Mouse (Mus musculus): ENCODE results near the gene Mfrp. TPM values are rescaled to one million over a fixed set of nuclear protein-coding genes. Genes with fewer than 3 reads are reported as not detected.
A peak's percentile ranks its signal among the peaks of the same experiment; 100 is the strongest.
"Not testable (repeated sequence)": the region's sequence is repeated elsewhere in the genome, so short reads cannot be mapped to it uniquely, and the experiment has no call there.

Gene Mfrp
- total RNA-seq, 4 experiments from 2014 or later = 0.33 to 1.4 (median 0.95) TPM

GRCm38 (mm10) chr9:44104881-44105280 is 3.4 kb downstream of the Mfrp start:
- DNase-seq (ENCODE audit: low spot score in 2 of 2) = no peak

- no peak for DNase-seq (ENCODE audit: low spot score in 2 of 2)
Measured at GRCm38 (mm10) chr9:44105781-44106180, 4.3 kb downstream of the Mfrp start.

- DNase-seq (ENCODE audit: low spot score in 2 of 2) = no peak
Measured at GRCm38 (mm10) chr9:44106182-44106581, 4.7 kb downstream of the Mfrp start.

GRCm38 (mm10) chr9:44106596-44106995 is 5.1 kb downstream of the Mfrp start:
- DNase-seq (ENCODE audit: low spot score in 2 of 2) = no peak

GRCm38 (mm10) chr9:44107110-44107509 is 5.6 kb downstream of the Mfrp start, which contains the start of gene C1qtnf5:
Gene C1qtnf5 (plus strand): TSS chr9:44107245.
- peak; percentile 64 to 81 for DNase-seq (ENCODE audit: low spot score in 2 of 2)

- DNase-seq (ENCODE audit: low spot score in 2 of 2) = peak in 1 of 2 experiments; percentile 29
Measured at GRCm38 (mm10) chr9:44107557-44108179, 6.1 kb downstream of the Mfrp start.

- DNase-seq (ENCODE audit: low spot score in 2 of 2) = peak in 1 of 2 experiments; percentile 10
Measured at GRCm38 (mm10) chr9:44108269-44109055, 6.9 kb downstream of the Mfrp start.

- DNase-seq (ENCODE audit: low spot score in 2 of 2) = peak in 1 of 2 experiments; percentile 83
Measured at GRCm38 (mm10) chr9:44109360-44110095, 8.0 kb downstream of the Mfrp start.

GRCm38 (mm10) chr9:44111909-44112308 is 10.4 kb downstream of the Mfrp start:
- not testable (repeated sequence) for DNase-seq (ENCODE audit: low spot score in 2 of 2)

- DNase-seq (ENCODE audit: low spot score in 2 of 2) = peak; percentile 96 to 97
Measured at GRCm38 (mm10) chr9:44113105-44113789, 11.7 kb downstream of the Mfrp start, which contains the start of the genes Gm49380 and Rnf26. Gene Gm49380 (minus strand): TSS chr9:44113500. Gene Rnf26 (minus strand): TSS chr9:44113517.

- DNase-seq (ENCODE audit: low spot score in 2 of 2) = no peak
Measured at GRCm38 (mm10) chr9:44114453-44114852, 12.9 kb downstream of the Mfrp start.

- DNase-seq (ENCODE audit: low spot score in 2 of 2) = no peak
Measured at GRCm38 (mm10) chr9:44115599-44115998, 14.1 kb downstream of the Mfrp start.

- DNase-seq (ENCODE audit: low spot score in 2 of 2) = no peak
Measured at GRCm38 (mm10) chr9:44116182-44116581, 14.7 kb downstream of the Mfrp start.

GRCm38 (mm10) chr9:44119011-44119410 is 17.5 kb downstream of the Mfrp start:
- no peak for DNase-seq (ENCODE audit: low spot score in 2 of 2)

- DNase-seq (ENCODE audit: low spot score in 2 of 2) = peak in 1 of 2 experiments; percentile 45
Measured at GRCm38 (mm10) chr9:44119948-44120465, 18.5 kb downstream of the Mfrp start.

- no peak for DNase-seq (ENCODE audit: low spot score in 2 of 2)
Measured at GRCm38 (mm10) chr9:44124317-44124716, 22.8 kb downstream of the Mfrp start.

GRCm38 (mm10) chr9:44125026-44125425 is 23.5 kb downstream of the Mfrp start:
- DNase-seq (ENCODE audit: low spot score in 2 of 2) = no peak

- peak; percentile 74 to 91 for DNase-seq (ENCODE audit: low spot score in 2 of 2)
Measured at GRCm38 (mm10) chr9:44125546-44126428, 24.3 kb downstream of the Mfrp start.

- no peak for DNase-seq (ENCODE audit: low spot score in 2 of 2)
Measured at GRCm38 (mm10) chr9:44126746-44127145, 25.2 kb downstream of the Mfrp start.

GRCm38 (mm10) chr9:44127351-44127801 is 25.8 kb downstream of the Mfrp start:
- DNase-seq (ENCODE audit: low spot score in 2 of 2) = no peak
